Mouse (Mus musculus): ENCODE results near the gene Cdr2l. TPM values are rescaled to one million over a fixed set of nuclear protein-coding genes. Genes with fewer than 3 reads are reported as not detected.
A peak's percentile ranks its signal among the peaks of the same experiment; 100 is the strongest.

The Cdr2l gene
- total RNA-seq, 2 experiments from 2014 or later: 1.5 to 2.0 TPM

DNA sequence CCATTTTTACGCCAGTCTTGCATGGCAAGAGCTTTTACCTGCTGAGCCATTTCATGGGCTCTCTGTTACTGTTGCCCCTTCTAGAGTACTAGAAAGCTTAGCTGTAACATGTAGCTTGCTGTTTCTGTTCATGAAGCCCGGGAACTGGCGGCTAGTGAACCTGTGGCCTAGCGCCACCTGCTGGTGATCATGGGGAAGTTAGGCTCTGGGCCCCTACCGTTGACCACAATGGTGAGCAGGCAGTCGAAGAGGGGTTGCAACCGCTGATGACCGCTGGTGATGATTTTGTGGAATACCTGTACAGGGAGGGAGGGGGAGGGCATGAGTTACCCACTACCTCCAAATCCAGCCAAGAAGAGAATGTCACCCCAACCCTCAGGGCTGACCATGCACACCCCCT is 27.5 kb upstream of the Cdr2l start:
- intact Hi-C loops (cut with DNase I): loop anchor here (1.0 kb wide), 1 partner anchor 32 kb away; the partner anchor contains the start of gene Ush1g
- Histone ChIP-seq H3K4me3 (no peak overlapping the region), H3K27ac (no peak overlapping the region)
- TF ChIP-seq CTCF (IDR thresholded peaks at IDR 0.05): peak; percentile 93
- DNase-seq: peak; percentile 76

DNA sequence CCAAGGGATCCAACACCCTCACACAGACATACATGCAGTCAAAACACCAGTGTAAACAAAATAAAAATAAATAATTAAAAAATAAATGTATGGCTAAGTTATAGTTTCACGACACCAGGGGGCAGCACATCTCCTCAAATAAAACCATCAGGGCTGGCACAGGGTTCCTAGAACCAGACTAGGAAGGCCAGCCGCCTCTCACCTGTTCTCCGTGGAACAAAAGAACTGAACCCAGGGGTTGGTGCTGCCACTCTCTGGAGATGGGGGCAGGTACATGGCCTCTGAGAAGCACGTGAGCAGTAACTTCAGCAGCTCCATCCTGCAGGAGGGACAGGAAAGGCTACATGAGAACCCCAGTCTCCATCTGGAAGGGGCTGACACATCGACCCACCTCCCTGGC is 23.2 kb upstream of the Cdr2l start:
- intact Hi-C loops (cut with DNase I): loop anchor here (2.0 to 5.0 kb wide), 2 partner anchors 69 to 116 kb away; partner anchors contain the start of gene Armc7
- peak; percentile 75 for DNase-seq
- Histone ChIP-seq H3K4me3 (no peak overlapping the region), H3K27ac (no peak overlapping the region)
- TF ChIP-seq CTCF (IDR thresholded peaks at IDR 0.05): peak; percentile 74

DNA sequence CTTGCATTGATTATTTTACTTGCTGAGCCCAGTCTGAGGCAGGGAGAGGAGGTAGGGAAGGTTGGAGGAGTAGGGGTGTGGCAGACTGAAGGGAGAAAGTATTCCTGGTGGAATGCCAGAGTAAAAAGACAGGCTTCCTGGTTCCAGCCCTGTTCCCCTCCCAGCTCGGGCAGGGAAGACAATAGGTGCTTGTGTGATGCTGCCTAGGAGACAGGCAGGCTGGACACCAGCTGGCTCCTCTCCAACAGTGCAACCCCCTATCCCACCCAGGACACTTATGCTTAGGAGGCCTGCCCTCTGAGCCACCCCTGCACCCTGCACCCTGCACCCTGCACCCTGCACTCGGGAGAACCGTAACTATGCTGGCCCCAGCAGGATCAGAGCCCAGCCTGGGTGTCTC is 22.4 kb upstream of the Cdr2l start:
- no peak for TF ChIP-seq CTCF (IDR thresholded peaks at IDR 0.05)
- no peak overlapping the region for H3K4me3 ChIP-seq
- intact Hi-C loops (cut with DNase I): loop anchor here (2.0 to 5.0 kb wide), 2 partner anchors 68 to 116 kb away; partner anchors contain the start of gene Armc7
- H3K27ac ChIP-seq: 0 out of 2 replicates have a peak overlapping the region, but pooled peaks have one; percentile 16
- DNase-seq: no peak

DNA sequence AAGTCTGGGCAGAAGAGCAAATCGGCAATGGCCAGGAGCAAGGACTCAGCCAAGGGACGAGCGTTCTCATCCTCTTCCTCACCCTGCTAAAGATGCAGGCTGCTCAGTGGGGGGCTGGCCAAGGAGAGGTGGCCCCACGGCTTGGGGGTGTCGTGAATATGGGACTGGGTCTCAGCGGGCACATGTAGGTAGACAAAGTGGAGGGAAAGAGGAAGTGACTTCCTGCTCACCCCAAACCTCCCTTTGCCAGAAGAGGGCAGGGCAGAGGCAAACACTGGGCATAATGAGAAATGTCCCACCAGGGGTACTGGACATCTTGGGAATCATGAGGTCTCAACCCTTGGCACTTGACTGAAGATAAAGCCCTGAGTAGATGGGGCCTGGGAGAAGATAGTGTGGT is 22.0 kb upstream of the Cdr2l start:
- no peak for TF ChIP-seq CTCF (IDR thresholded peaks at IDR 0.05)
- Histone ChIP-seq H3K27ac (0 out of 2 replicates have a peak overlapping the region, but pooled peaks have one; percentile 16), H3K4me3 (no peak overlapping the region)
- intact Hi-C loops (cut with DNase I): loop anchor here (2.0 to 5.0 kb wide), 2 partner anchors 68 to 115 kb away; partner anchors contain the start of gene Armc7
- no peak for DNase-seq

DNA sequence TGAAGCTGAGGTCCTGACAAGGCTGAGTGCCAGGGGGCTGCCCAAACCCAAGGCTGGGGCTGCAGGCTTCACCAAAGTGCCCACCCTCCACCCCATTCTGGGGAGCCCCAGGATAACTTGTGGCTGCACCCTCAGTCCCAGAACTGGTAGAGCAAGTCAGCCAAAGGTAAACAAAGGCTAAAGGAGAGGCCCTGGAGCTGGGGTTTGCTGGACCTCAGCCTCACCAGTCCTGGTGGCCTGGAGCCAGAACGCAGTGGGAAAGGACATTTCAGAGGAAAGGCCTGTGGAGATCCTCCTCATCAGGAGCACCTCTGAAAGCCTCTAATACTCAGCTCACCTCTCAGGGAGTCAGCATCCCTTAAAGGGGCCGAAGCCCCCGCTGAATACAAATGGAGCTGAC is 17.6 kb upstream of the Cdr2l start:
- H3K4me3 ChIP-seq: no peak overlapping the region
- no peak overlapping the region for H3K27ac ChIP-seq
- DNase-seq: no peak
- TF ChIP-seq CTCF (IDR thresholded peaks at IDR 0.05): no peak
- intact Hi-C loops (cut with DNase I): no loop called here

DNA sequence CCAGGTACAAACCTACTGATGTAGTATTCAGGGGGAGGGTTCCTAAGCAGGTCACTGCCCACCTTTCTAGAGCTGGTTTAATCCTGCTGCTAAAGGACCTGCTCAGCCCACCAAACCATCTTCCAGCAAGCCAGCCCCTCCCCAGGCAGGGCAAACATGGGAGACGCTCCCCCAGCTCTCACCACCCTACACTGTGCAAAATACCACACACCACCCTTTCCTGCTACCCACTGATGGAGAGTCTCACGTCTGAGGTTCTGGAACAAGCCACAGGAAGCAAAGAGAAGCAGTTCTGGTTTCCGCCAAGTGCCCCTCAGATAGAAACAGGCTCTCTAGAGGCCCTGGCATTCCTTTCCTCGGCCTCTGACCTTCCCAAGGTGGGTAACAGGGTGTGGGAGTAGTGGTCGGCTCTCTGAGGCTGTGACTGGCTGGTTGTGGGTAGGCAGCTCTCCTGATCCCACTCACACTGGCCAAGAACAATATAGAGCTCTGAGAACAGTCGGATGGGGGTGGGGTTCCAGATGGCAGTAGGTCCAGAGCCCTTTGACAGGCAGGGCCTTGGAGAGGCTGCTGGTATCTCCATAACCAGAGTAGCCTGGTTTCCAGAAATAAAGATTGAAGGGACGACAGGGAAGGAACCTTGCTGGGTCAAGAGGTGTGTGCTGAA is 15.5 kb upstream of the Cdr2l start:
- intact Hi-C loops (cut with DNase I): no loop called here
- no peak for TF ChIP-seq CTCF (IDR thresholded peaks at IDR 0.05)
- H3K4me3 ChIP-seq: peak overlapping the region; percentile 86
- DNase-seq: no peak
- H3K27ac ChIP-seq: peak overlapping the region; percentile 25; the same call in 1 of the 2 replicates

DNA sequence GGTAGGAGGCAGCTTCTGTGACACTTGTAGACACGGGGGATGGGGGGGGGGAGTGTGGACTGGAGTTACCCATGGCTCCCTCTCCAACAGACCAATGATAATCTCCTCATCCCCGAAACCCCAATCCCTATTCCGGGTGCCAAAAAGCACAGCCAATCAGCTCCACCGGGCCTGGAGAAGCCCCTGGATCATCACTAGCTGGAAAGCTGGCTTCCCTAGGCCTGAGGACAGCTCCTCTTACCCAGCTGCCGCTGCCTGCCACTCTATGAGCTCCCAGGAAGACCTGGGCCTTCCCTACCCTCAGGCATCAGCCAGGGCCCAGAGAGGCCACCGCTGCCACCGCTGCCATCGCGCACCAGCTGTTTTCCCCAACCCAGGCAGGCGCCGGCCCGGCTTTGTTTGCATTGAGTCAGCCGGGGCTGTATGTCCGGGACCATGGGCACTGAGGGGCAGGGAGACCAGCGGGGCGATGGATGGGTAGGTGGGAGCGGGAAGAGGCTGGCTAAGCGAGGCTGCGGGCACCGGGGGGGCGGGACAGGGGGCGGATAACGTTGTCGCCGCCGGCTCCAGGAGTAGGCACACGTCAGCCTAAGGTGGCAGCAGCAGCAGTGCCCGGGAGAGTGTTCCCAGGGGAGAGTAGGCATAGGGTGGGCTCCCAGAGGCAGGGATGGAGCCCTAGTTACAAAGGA is 14.9 kb upstream of the Cdr2l start:
- peak overlapping the region; percentile 86 for H3K4me3 ChIP-seq
- DNase-seq: no peak
- H3K27ac ChIP-seq: peak overlapping the region; percentile 72
- TF ChIP-seq CTCF (IDR thresholded peaks at IDR 0.05): no peak
- intact Hi-C loops (cut with DNase I): no loop called here

DNA sequence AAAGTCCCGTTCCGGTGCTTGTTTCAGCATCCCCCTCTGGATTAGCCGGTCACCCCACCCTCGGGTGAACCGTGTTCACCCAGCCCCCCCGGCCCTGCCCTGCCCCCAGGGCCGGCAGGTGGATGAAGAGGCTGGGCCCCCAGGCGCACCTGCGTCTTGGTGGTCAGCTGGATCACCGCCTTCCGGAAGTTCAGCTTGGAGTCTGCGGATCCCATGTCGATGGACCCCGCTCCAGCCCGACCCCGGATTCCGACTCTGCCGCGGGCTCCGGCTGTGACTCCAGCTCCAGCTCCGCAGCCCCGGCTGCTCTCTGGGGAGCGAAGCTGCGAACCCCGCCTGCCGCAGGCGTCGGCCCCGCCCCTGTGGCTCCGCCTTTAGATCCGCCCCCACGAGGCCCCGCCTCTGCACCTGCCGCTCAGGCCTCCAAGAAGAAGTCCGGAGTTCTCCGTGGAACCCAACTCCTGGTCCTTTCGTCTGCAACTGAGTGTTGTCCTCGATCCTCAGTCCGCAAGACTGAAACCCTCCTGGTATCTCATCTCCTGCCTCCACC is 14.2 kb upstream of the Cdr2l start, which contains the start of gene Hid1:
TSS of gene Hid1 (minus strand) at position 362 of the 550 bp plus-strand sequence.
- intact Hi-C loops (cut with DNase I): no loop called here
- DNase-seq: peak; percentile 86
- peak within 1 kb of the TSS; percentile 72 for H3K27ac ChIP-seq

DNA sequence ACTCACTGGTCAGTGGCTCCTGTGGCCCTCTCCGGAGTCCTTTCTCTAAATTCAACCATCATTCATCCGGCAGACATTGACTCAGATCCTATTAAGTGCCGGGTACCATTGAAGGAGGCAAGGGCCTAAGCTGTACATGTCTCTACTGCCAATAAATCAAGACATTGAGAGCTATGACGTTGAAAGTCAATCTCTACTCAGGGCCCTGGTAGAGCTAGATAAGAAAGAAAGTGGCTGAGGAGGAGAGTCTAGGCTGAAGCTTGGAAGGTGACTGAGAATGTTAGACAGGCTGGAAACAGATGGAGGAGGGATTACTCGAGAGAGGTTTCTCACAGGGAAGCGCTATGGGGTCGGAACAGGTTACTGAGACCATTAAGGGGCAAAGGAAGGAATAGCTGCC is 11.3 kb upstream of the Cdr2l start:
- intact Hi-C loops (cut with DNase I): no loop called here
- TF ChIP-seq CTCF (IDR thresholded peaks at IDR 0.05): no peak
- H3K4me3 ChIP-seq: no peak overlapping the region
- DNase-seq: no peak
- no peak overlapping the region for H3K27ac ChIP-seq

More for the DNA sequence above, 14.2 kb upstream of the Cdr2l start, which contains the start of gene Hid1:
- H3K4me3 ChIP-seq: peak within 1 kb of the TSS; percentile 86
- no peak for TF ChIP-seq CTCF (IDR thresholded peaks at IDR 0.05)

DNA sequence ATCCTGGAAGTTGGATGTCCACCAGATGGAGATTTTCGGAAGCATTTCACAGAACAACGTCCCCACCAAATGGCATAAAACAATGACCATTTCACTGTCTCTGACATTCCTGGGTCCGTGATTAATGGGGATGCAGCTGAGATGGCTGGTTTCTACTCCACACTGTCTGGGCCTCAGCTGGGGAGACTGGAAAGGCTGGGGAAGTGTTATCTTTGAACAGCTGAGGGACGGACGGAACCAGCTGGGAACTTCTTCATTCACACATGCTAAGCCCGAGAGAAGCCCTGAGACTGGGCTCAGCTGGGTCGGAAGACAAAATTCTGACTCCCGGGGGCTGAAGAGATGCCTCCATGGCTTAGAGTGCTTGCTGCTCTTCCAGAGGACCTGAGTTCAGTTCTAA is 10.4 kb upstream of the Cdr2l start:
- intact Hi-C loops (cut with DNase I): no loop called here
- TF ChIP-seq CTCF (IDR thresholded peaks at IDR 0.05): no peak
- no peak for DNase-seq
- Histone ChIP-seq H3K4me3 (no peak overlapping the region), H3K27ac (no peak overlapping the region)

DNA sequence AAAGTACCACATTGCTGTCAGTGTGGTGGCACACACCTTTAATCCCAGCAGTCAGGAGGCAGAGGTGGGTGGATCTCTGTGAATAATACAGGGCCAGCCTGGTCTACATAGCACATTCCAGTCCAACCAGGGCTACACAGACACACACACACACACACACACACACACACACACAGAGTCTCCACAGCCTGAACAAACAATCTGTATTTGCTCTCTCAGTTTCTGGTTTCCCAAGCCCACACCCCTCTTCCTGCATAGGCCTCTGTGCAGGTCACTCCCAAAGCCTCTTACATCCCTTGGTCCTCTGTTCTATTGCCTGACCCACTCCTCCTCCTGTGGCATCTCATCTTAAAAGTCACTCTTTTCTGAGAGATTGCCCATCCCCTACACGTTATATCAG is 9.7 kb upstream of the Cdr2l start:
- no peak for TF ChIP-seq CTCF (IDR thresholded peaks at IDR 0.05)
- Histone ChIP-seq H3K4me3 (no peak overlapping the region), H3K27ac (no peak overlapping the region)
- DNase-seq: no peak
- intact Hi-C loops (cut with DNase I): no loop called here

DNA sequence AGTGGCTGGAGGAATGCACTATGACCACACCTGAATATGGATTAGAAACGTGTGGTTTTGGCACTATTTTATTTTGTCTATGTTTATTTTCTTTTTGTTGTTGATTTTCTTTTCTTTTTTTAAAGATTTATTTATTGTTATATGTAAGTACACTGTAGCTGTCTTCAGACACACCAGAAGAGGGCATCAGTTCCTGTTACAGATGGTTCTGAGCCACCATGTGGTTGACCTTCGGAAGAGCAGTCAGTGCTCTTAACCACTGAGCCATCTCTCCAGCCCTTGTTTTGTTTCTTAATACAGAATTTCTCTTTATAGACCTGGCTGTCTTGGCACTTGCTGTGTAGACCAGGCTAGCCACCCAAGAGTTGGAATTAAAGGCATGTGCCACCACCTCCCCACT is 9.0 kb upstream of the Cdr2l start:
- no peak for TF ChIP-seq CTCF (IDR thresholded peaks at IDR 0.05)
- intact Hi-C loops (cut with DNase I): no loop called here
- no peak overlapping the region for H3K4me3 ChIP-seq
- no peak overlapping the region for H3K27ac ChIP-seq
- no peak for DNase-seq

Data from gastrocnemius, adult 2 months (tissue).